Mouse (Mus musculus) hindbrain, embryonic 16.5 days (tissue): ENCODE measurements around the gene Gm16181. TPM values are rescaled to one million over a fixed set of nuclear protein-coding genes. Genes with fewer than 3 reads are reported as not detected.

Source experiments
- ATAC-seq: fragments of 200-750 bp; cut with Nextera tagmentation; 2 replicates; pipeline ENCODE4 v1.8.0; 2017; ENCODE audit warnings: moderate TSS enrichment, moderate library complexity
- H3K27ac ChIP-seq: fragments of 300-500 bp; sonication (generic); 2 replicates; pipeline ENCODE4 v1.5.1; 2014; ENCODE audit warnings: low read depth, mild to moderate bottlenecking, control low read depth, low read length, moderate library complexity
- H3K27me3 ChIP-seq: fragments of 300-500 bp; sonication (generic); replicated peaks from 2 replicates; pipeline ENCODE4 v1.6.1; 2014; ENCODE audit warnings: low read length; ENCODE audit not compliant: control insufficient read depth, insufficient read depth
- H3K36me3 ChIP-seq: fragments of 300-500 bp; sonication (generic); 2 replicates; pipeline ENCODE4 v1.6.1; 2014; ENCODE audit warnings: mild to moderate bottlenecking, low read length, moderate library complexity, mixed read lengths; ENCODE audit not compliant: control insufficient read depth, insufficient read depth
- H3K4me1 ChIP-seq: fragments of 300-500 bp; sonication (generic); 2 replicates; pipeline ENCODE4 v1.6.1; 2014; ENCODE audit warnings: low read depth, low read length; ENCODE audit not compliant: control insufficient read depth, insufficient read depth
- H3K4me2 ChIP-seq: fragments of 300-500 bp; sonication (generic); 2 replicates; pipeline ENCODE4 v1.6.1; 2014; ENCODE audit warnings: mild to moderate bottlenecking, low read length, control low read depth, moderate library complexity
- H3K4me3 ChIP-seq: fragments of 300-500 bp; sonication (generic); 2 replicates; pipeline ENCODE4 v1.5.1; 2014; ENCODE audit warnings: mild to moderate bottlenecking, low read length, control low read depth, moderate library complexity
- H3K9ac ChIP-seq: fragments of 300-500 bp; sonication (generic); 2 replicates; pipeline ENCODE4 v1.6.1; 2014; ENCODE audit warnings: low read depth, mild to moderate bottlenecking, control low read depth, low read length, moderate library complexity
- H3K9me3 ChIP-seq: fragments of 300-500 bp; sonication (generic); 2 replicates; pipeline ENCODE4 v1.6.1; 2014; ENCODE audit warnings: mild to moderate bottlenecking, low read length, moderate library complexity; ENCODE audit not compliant: control insufficient read depth
- WGBS: fragments of 180-500 bp; shearing (Covaris S2); extraction: QIAGEN DNeasy Blood & Tissue Kit; methylation state at CpG from one replicate; pipeline ENCODE4 v1.1.7; 2014; 5-methylcytosine and 5-hydroxymethylcytosine counted together
- polyA plus RNA-seq: library from polyadenylated mRNA; unstranded; fragments of >200 nt; fragmentation: Nextera tagmentation; extraction: Ambion mirVana; gene quantifications from 2 replicates; pipeline ENCODE4 v1.2.1, GENCODE M21; 2015

Gene Gm16181
- polyA plus RNA-seq, 1 experiment from 2014 or later = 0.45 TPM

DNA sequence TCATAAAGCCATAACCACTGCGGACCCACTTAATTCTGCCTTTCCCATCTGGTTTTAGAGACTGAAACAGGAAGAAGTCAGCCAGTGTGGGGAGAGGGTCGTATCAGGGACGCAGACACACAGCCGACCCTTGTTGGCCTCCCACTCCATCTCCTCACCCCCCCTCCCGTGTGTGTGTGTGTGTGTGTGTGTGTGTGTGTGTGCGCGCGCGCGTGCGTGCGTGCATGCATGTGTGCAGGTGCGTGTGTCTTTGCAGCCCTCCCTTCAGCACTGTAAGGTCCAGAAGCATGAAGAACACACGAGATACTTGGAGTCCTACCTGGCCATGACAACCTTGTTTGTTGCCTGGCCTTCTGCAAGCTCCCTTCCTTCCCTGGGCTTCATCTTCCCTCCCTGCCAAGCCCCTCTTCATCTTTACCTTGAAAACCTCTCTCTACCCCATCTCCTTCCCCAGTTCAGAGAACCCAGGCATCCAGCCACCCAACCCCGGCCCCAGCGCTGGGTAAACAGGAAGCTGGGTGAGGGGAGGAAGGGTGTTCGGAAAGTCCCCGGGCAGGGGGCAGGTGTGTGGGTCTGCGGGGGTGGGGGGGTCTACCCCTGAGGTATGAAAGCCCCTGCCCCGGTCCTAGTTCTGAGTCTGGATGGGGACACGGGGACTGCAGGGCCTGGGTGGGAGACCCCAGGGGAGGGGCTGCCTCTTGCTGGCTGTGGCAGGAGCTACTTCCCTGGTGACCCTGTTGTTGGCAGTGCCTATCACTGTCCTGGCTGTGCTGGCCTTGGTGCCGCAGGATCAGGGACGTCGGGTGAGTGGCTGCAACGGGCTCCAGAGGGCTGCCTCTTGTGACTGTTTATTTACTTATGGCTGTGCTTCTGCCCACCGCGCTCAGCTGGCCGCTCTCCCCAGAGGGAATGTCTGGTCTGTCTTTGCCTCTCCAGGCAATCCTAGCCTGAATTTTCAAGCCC lies 26.5 kb upstream of the Gm16181 start, which contains the start of gene Ltb:
Ltb (plus strand) TSS at position 559 of the 963 bp plus-strand sequence.
- Histone ChIP-seq H3K9me3 (no peaks in the 10 kb centered on the region), H3K27me3 (peaks cover 25% of the 10 kb centered on the region), H3K36me3 (no peaks in the 10 kb centered on the region), H3K4me1 (peaks cover 8% of the 10 kb centered on the region; the same call in 1 of the 2 replicates), H3K4me2 (peak within 1 kb of the TSS; percentile 80; the same call in 1 of the 2 replicates), H3K9ac (no peak within 1 kb of the TSS), H3K27ac (no peak within 1 kb of the TSS), H3K4me3 (peak within 1 kb of the TSS; percentile 47)
- no peak for ATAC-seq
- 69% methylated on average over 25 of the region's 28 CpGs for WGBS

DNA sequence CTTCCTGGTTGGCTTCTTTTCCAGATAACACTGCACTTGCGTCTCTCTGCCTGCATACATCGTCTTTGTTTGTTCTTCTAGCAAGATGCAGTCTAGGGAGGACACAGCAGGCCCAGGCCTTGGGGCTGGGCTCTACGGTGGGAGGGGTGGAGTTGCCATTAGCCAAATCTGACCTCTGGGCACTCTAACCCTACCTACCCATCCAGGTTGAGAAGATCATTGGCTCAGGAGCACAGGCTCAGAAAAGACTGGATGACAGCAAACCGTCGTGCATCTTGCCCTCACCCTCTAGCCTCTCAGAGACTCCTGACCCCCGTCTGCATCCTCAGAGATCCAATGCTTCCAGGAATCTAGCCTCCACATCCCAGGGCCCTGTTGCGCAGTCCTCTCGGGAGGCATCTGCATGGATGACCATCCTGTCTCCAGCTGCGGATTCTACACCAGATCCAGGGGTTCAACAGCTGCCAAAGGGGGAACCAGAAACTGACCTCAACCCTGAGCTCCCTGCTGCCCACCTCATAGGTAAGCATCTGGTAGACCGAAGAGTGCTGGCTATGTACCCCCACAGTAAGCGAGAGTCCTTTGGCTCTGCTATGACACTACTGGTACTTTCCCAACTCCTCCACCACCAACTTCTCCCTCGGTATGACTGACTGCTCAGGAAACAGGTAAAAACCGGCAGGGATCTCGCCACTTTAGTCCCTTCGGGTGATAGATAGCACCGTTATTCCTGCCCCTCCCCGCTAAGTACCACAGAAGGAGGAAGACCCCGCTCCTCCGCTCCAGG lies 25.6 kb upstream of the Gm16181 start:
- Histone ChIP-seq H3K27ac (no peak overlapping the region), H3K27me3 (peaks cover 25% of the 10 kb centered on the region), H3K9ac (peak overlapping the region; percentile 56), H3K9me3 (no peaks in the 10 kb centered on the region), H3K4me2 (peak overlapping the region; percentile 80), H3K36me3 (no peaks in the 10 kb centered on the region), H3K4me3 (peak overlapping the region; percentile 47), H3K4me1 (peaks cover 8% of the 10 kb centered on the region; the same call in 1 of the 2 replicates)
- WGBS = 46% methylated on average over 19 of the region's 19 CpGs
- ATAC-seq = no peak

DNA sequence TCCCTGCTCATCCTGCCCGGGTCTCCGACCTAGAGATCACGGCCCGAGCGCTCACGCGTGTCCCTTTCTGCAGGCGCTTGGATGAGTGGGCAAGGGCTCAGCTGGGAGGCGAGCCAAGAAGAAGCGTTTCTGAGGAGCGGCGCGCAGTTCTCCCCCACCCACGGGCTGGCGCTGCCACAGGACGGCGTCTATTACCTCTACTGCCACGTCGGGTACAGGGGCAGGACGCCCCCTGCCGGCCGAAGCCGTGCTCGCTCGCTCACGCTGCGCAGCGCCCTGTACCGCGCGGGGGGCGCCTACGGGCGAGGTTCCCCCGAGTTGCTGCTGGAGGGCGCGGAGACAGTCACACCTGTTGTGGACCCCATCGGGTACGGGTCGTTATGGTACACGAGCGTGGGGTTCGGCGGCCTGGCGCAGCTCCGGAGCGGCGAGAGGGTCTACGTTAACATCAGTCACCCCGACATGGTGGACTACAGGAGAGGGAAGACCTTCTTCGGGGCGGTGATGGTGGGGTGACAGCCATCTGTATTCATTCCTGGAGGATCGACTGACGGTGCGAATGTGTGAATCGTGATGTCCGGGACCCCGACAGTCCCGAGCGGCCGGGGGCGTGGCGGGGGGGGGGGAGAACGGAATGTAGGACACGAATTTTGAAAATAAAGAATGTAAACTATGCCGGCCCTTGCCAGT lies 24.9 kb upstream of the Gm16181 start:
- H3K4me3 ChIP-seq = peak overlapping the region; percentile 47
- H3K27me3 ChIP-seq = peaks cover 29% of the 10 kb centered on the region
- H3K4me2 ChIP-seq = peak overlapping the region; percentile 80

DNA sequence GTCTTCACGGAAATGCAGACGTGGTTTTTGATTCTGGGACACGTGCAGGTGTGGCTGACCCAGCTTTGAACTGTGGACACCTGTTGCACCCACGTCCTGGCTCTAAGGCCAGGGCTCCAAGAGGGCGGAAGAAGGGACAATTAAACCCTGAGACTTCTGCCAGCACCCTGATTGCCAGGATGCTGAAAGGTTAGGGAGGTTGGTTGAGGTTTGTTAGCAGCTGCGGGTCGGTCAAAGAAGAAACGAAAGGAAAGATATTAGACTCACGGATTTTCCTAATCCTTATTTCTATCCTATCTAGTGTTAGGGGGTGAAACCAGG lies 24.4 kb upstream of the Gm16181 start:
- 30% methylated on average over 9 of the region's 9 CpGs for WGBS
- H3K4me1 ChIP-seq = peaks cover 8% of the 10 kb centered on the region; the same call in 1 of the 2 replicates
- H3K9ac ChIP-seq = no peak overlapping the region
- no peaks in the 10 kb centered on the region for H3K9me3 ChIP-seq
- peaks cover 29% of the 10 kb centered on the region for H3K27me3 ChIP-seq
- no peak overlapping the region for H3K27ac ChIP-seq
- H3K4me2 ChIP-seq = peak overlapping the region; percentile 80
- H3K4me3 ChIP-seq = peak overlapping the region; percentile 47
- ATAC-seq = no peak
- H3K36me3 ChIP-seq = no peaks in the 10 kb centered on the region

More for the DNA sequence above, 24.9 kb upstream of the Gm16181 start:
- Histone ChIP-seq H3K9ac (peak overlapping the region; percentile 56), H3K27ac (no peak overlapping the region), H3K36me3 (no peaks in the 10 kb centered on the region), H3K4me1 (peaks cover 8% of the 10 kb centered on the region; the same call in 1 of the 2 replicates), H3K9me3 (no peaks in the 10 kb centered on the region)
- WGBS = 2% methylated on average over 65 of the region's 66 CpGs
- peak; percentile 76 for ATAC-seq

DNA sequence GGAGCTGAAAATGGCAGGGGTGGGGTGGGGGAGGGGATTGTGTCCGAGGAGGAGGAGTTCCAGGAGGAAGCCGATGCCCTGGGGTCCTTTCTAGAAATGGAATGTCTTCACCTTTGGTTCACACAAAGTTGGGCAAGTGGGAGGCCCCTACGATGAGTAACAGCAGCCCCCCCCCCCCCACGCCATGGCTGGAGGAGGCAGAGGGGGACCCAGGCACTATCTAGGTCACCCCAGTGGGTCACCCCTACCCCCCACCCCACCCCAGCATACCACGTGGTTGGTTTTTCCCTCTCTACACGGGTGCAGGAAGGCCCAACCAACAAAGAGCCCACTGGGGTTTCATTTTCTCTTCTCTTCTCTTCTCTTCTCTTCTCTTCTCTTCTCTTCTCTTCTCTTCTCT lies 23.5 kb upstream of the Gm16181 start:
- H3K4me1 ChIP-seq = peaks cover 8% of the 10 kb centered on the region; the same call in 1 of the 2 replicates
- H3K4me2 ChIP-seq = no peak overlapping the region
- no peak overlapping the region for H3K27ac ChIP-seq
- H3K27me3 ChIP-seq = peaks cover 31% of the 10 kb centered on the region
- H3K9me3 ChIP-seq = no peaks in the 10 kb centered on the region
- WGBS = 50% methylated on average over 6 of the region's 6 CpGs
- no peak overlapping the region for H3K9ac ChIP-seq
- ATAC-seq = no peak
- H3K36me3 ChIP-seq = no peaks in the 10 kb centered on the region
- H3K4me3 ChIP-seq = no peak overlapping the region

DNA sequence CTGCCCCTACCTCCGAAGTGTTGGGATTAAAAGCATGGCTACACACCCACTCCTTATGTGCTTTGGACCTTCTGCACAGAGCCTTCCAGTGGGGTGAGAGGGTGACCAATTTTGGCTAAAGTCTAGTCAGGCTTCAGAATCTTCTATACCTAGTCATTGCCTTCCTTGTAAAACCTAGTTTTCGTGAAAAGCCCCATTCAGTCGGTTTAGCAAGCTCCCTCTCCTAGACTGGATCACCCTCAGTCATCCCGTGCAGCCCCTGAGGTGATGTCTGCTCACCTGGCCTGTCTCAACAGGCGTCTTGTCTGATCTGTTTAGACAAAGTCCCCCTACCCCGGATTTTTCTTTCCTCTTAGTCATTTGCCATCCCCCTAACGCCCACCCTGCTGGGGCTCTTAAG lies 22.6 kb upstream of the Gm16181 start:
- H3K9me3 ChIP-seq = no peaks in the 10 kb centered on the region
- ATAC-seq = no peak
- no peak overlapping the region for H3K4me3 ChIP-seq
- H3K27ac ChIP-seq = no peak overlapping the region
- H3K36me3 ChIP-seq = no peaks in the 10 kb centered on the region
- no peak overlapping the region for H3K4me2 ChIP-seq
- H3K27me3 ChIP-seq = peaks cover 31% of the 10 kb centered on the region
- peaks cover 8% of the 10 kb centered on the region; the same call in 1 of the 2 replicates for H3K4me1 ChIP-seq
- H3K9ac ChIP-seq = no peak overlapping the region
- WGBS = 76% methylated on average over 7 of the region's 7 CpGs

DNA sequence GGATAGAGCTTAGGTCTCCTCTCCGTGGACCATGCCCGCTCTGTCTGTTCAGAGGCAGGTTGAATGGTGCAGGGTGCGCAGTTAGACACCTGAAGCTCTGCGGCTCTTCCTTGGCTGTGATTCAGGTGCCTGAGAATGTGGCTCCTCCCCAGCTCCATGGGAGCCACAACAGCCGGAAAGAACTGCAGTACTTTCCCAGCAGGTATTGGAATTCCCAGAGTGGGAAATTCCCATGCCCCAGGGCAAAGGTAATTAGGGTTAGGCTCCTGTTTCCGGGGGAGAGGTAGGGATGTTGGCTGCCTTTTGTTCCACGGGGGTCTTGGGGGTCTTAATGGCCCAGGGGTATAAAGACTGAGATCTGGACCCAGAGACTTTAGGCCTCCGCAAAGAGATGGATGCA lies 21.7 kb upstream of the Gm16181 start:
- H3K9me3 ChIP-seq = no peaks in the 10 kb centered on the region
- H3K36me3 ChIP-seq = no peaks in the 10 kb centered on the region
- H3K4me3 ChIP-seq = no peak overlapping the region
- no peak overlapping the region for H3K27ac ChIP-seq
- no peak overlapping the region for H3K9ac ChIP-seq
- H3K4me1 ChIP-seq = peaks cover 8% of the 10 kb centered on the region; the same call in 1 of the 2 replicates
- WGBS = 34% methylated on average over 8 of the region's 8 CpGs
- peaks cover 31% of the 10 kb centered on the region for H3K27me3 ChIP-seq
- no peak overlapping the region for H3K4me2 ChIP-seq
- ATAC-seq = no peak

DNA sequence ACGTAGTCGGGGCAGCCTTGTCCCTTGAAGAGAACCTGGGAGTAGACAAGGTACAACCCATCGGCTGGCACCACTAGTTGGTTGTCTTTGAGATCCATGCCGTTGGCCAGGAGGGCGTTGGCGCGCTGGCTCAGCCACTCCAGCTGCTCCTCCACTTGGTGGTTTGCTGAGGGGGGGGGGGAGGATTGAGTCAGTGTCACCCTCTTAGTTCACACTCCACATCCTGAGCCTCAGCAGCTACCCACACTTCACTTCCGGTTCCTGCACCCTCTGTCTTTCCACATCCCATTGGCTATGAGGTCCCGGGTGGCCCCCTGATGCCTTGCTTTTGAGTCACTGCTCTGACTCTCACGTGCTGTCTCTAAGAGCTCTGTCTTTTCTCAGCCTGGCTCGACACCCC lies 20.2 kb upstream of the Gm16181 start:
- ATAC-seq = no peak
- Histone ChIP-seq H3K9me3 (no peaks in the 10 kb centered on the region), H3K27me3 (peaks cover 23% of the 10 kb centered on the region)

More for the DNA sequence above, 20.2 kb upstream of the Gm16181 start:
- no peak overlapping the region for H3K4me2 ChIP-seq
- 89% methylated on average over 11 of the region's 11 CpGs for WGBS
- H3K4me1 ChIP-seq = peaks cover 7% of the 10 kb centered on the region; the same call in 1 of the 2 replicates
- no peak overlapping the region for H3K27ac ChIP-seq
- H3K4me3 ChIP-seq = no peak overlapping the region
- no peak overlapping the region for H3K9ac ChIP-seq
- H3K36me3 ChIP-seq = no peaks in the 10 kb centered on the region
